Mouse (Mus musculus): ENCODE data around the gene Epgn. TPM values are rescaled to one million over a fixed set of nuclear protein-coding genes. Genes with fewer than 3 reads are reported as not detected.

Epgn gene
- polyA plus RNA-seq, 1 experiment from 2014 or later, result 0.59 TPM

GRCm38 (mm10) chr5:91037756-91038155 is 10.5 kb downstream of the Epgn start:
- no peaks in the 10 kb centered on the region for H3K36me3 ChIP-seq
- H3K9ac ChIP-seq, result no peak overlapping the region
- WGBS, result 45% methylated on average over 2 of the region's 2 CpGs
- H3K4me2 ChIP-seq (replicated peaks), result no peak overlapping the region
- peaks cover 7% of the 10 kb centered on the region; the same call in 1 of the 2 replicates for H3K4me1 ChIP-seq
- ATAC-seq (ENCODE audit: insufficient number of reproducible peaks, low FRiP score, low TSS enrichment, low read depth), result no peak
- no peaks in the 10 kb centered on the region for H3K9me3 ChIP-seq (replicated peaks)
- no peak overlapping the region for H3K27ac ChIP-seq (replicated peaks)
- H3K27me3 ChIP-seq, result no peaks in the 10 kb centered on the region
- H3K4me3 ChIP-seq (replicated peaks), result no peak overlapping the region

- Histone ChIP-seq H3K9ac (no peak overlapping the region), H3K4me3 (replicated peaks) (no peak overlapping the region), H3K9me3 (replicated peaks) (no peaks in the 10 kb centered on the region), H3K27me3 (no peaks in the 10 kb centered on the region), H3K36me3 (no peaks in the 10 kb centered on the region), H3K4me2 (replicated peaks) (no peak overlapping the region), H3K4me1 (peaks cover 7% of the 10 kb centered on the region; the same call in 1 of the 2 replicates), H3K27ac (replicated peaks) (no peak overlapping the region)
- ATAC-seq (ENCODE audit: insufficient number of reproducible peaks, low FRiP score, low TSS enrichment, low read depth), result peak; percentile 84
- WGBS, result 11% methylated on average over 2 of the region's 2 CpGs
Observed at GRCm38 (mm10) chr5:91038547-91038946, 11.3 kb downstream of the Epgn start.

GRCm38 (mm10) chr5:91038963-91039362 is 11.7 kb downstream of the Epgn start:
- 71% methylated on average over 2 of the region's 2 CpGs for WGBS
- no peak for ATAC-seq (ENCODE audit: insufficient number of reproducible peaks, low FRiP score, low TSS enrichment, low read depth)
- no peaks in the 10 kb centered on the region for H3K36me3 ChIP-seq

GRCm38 (mm10) chr5:91047987-91048386 is 20.7 kb downstream of the Epgn start:
- H3K9ac ChIP-seq, result no peak overlapping the region
- no peak overlapping the region for H3K4me2 ChIP-seq (replicated peaks)
- H3K4me1 ChIP-seq, result no peaks in the 10 kb centered on the region
- WGBS, result 65% methylated on average over 6 of the region's 6 CpGs
- no peaks in the 10 kb centered on the region for H3K9me3 ChIP-seq (replicated peaks)
- H3K4me3 ChIP-seq (replicated peaks), result no peak overlapping the region
- H3K27ac ChIP-seq (replicated peaks), result no peak overlapping the region
- no peaks in the 10 kb centered on the region for H3K27me3 ChIP-seq
- H3K36me3 ChIP-seq, result no peaks in the 10 kb centered on the region
- no peak for ATAC-seq (ENCODE audit: insufficient number of reproducible peaks, low FRiP score, low TSS enrichment, low read depth)

More at GRCm38 (mm10) chr5:91038963-91039362, 11.7 kb downstream of the Epgn start:
- Histone ChIP-seq H3K4me1 (peaks cover 7% of the 10 kb centered on the region; the same call in 1 of the 2 replicates), H3K4me2 (replicated peaks) (no peak overlapping the region), H3K27me3 (no peaks in the 10 kb centered on the region), H3K27ac (replicated peaks) (no peak overlapping the region), H3K4me3 (replicated peaks) (no peak overlapping the region), H3K9me3 (replicated peaks) (no peaks in the 10 kb centered on the region), H3K9ac (no peak overlapping the region)

- no peak overlapping the region for H3K27ac ChIP-seq (replicated peaks)
- H3K27me3 ChIP-seq, result no peaks in the 10 kb centered on the region
- no peak for ATAC-seq (ENCODE audit: insufficient number of reproducible peaks, low FRiP score, low TSS enrichment, low read depth)
- 78% methylated on average over 8 of the region's 8 CpGs for WGBS
- no peaks in the 10 kb centered on the region for H3K9me3 ChIP-seq (replicated peaks)
- H3K36me3 ChIP-seq, result no peaks in the 10 kb centered on the region
- H3K4me1 ChIP-seq, result no peaks in the 10 kb centered on the region
- H3K4me3 ChIP-seq (replicated peaks), result no peak overlapping the region
- H3K4me2 ChIP-seq (replicated peaks), result no peak overlapping the region
- no peak overlapping the region for H3K9ac ChIP-seq
Observed at GRCm38 (mm10) chr5:91048397-91048796, 21.1 kb downstream of the Epgn start.

- H3K9me3 ChIP-seq (replicated peaks), result no peaks in the 10 kb centered on the region
- H3K4me2 ChIP-seq (replicated peaks), result no peak overlapping the region
- H3K4me3 ChIP-seq (replicated peaks), result no peak overlapping the region
- H3K27ac ChIP-seq (replicated peaks), result no peak overlapping the region
- no peak overlapping the region for H3K9ac ChIP-seq
- no peaks in the 10 kb centered on the region for H3K36me3 ChIP-seq
- peaks cover 6% of the 10 kb centered on the region; the same call in 1 of the 2 replicates for H3K4me1 ChIP-seq
- peaks cover 12% of the 10 kb centered on the region; the same call in 1 of the 2 replicates for H3K27me3 ChIP-seq
- no peak for ATAC-seq (ENCODE audit: insufficient number of reproducible peaks, low FRiP score, low TSS enrichment, low read depth)
- 59% methylated on average over 4 of the region's 4 CpGs for WGBS
Observed at GRCm38 (mm10) chr5:91072340-91072739, 45.1 kb downstream of the Epgn start.

- WGBS, result 77% methylated on average over 8 of the region's 8 CpGs
- Histone ChIP-seq H3K36me3 (no peaks in the 10 kb centered on the region), H3K4me2 (replicated peaks) (0 out of 2 replicates have a peak overlapping the region, but pooled peaks have one; percentile 50)
Observed at GRCm38 (mm10) chr5:91073626-91074025, 46.4 kb downstream of the Epgn start.

GRCm38 (mm10) chr5:91074026-91074425 is 46.8 kb downstream of the Epgn start:
- H3K27me3 ChIP-seq, result peaks cover 12% of the 10 kb centered on the region; the same call in 1 of the 2 replicates
- H3K4me1 ChIP-seq, result peaks cover 6% of the 10 kb centered on the region; the same call in 1 of the 2 replicates
- no peak overlapping the region for H3K27ac ChIP-seq (replicated peaks)
- no peaks in the 10 kb centered on the region for H3K9me3 ChIP-seq (replicated peaks)
- ATAC-seq (ENCODE audit: insufficient number of reproducible peaks, low FRiP score, low TSS enrichment, low read depth), result no peak
- peak overlapping the region; percentile 50 for H3K4me2 ChIP-seq (replicated peaks)
- no peaks in the 10 kb centered on the region for H3K36me3 ChIP-seq
- WGBS, result 43% methylated on average over 8 of the region's 8 CpGs
- H3K4me3 ChIP-seq (replicated peaks), result peak overlapping the region; percentile 28
- H3K9ac ChIP-seq, result no peak overlapping the region

More at GRCm38 (mm10) chr5:91073626-91074025, 46.4 kb downstream of the Epgn start:
- peaks cover 12% of the 10 kb centered on the region; the same call in 1 of the 2 replicates for H3K27me3 ChIP-seq
- no peak for ATAC-seq (ENCODE audit: insufficient number of reproducible peaks, low FRiP score, low TSS enrichment, low read depth)
- no peak overlapping the region for H3K9ac ChIP-seq
- H3K4me3 ChIP-seq (replicated peaks), result no peak overlapping the region
- no peaks in the 10 kb centered on the region for H3K9me3 ChIP-seq (replicated peaks)
- H3K27ac ChIP-seq (replicated peaks), result no peak overlapping the region
- peaks cover 6% of the 10 kb centered on the region; the same call in 1 of the 2 replicates for H3K4me1 ChIP-seq

GRCm38 (mm10) chr5:91074450-91074950 is 47.2 kb downstream of the Epgn start, which contains the start of gene Ereg:
Ereg (plus strand) TSS chr5:91074622.
- peaks cover 6% of the 10 kb centered on the region; the same call in 1 of the 2 replicates for H3K4me1 ChIP-seq
- H3K36me3 ChIP-seq, result no peaks in the 10 kb centered on the region
- H3K4me3 ChIP-seq (replicated peaks), result peak within 1 kb of the TSS; percentile 28
- peaks cover 12% of the 10 kb centered on the region; the same call in 1 of the 2 replicates for H3K27me3 ChIP-seq
- no peak within 1 kb of the TSS for H3K27ac ChIP-seq (replicated peaks)
- 0 out of 2 replicates have a peak, but pooled peaks have one; percentile 57 for ATAC-seq (ENCODE audit: insufficient number of reproducible peaks, low FRiP score, low TSS enrichment, low read depth)
- H3K9ac ChIP-seq, result no peak within 1 kb of the TSS
- H3K9me3 ChIP-seq (replicated peaks), result no peaks in the 10 kb centered on the region
- WGBS, result 1% methylated on average over 25 of the region's 25 CpGs
- peak within 1 kb of the TSS; percentile 50 for H3K4me2 ChIP-seq (replicated peaks)

- Histone ChIP-seq H3K27me3 (peaks cover 12% of the 10 kb centered on the region; the same call in 1 of the 2 replicates), H3K9me3 (replicated peaks) (no peaks in the 10 kb centered on the region), H3K4me1 (peaks cover 6% of the 10 kb centered on the region; the same call in 1 of the 2 replicates), H3K36me3 (no peaks in the 10 kb centered on the region), H3K9ac (no peak overlapping the region), H3K27ac (replicated peaks) (no peak overlapping the region), H3K4me2 (replicated peaks) (peak overlapping the region; percentile 50; the same call in 1 of the 2 replicates), H3K4me3 (replicated peaks) (peak overlapping the region; percentile 28; the same call in 1 of the 2 replicates)
- ATAC-seq (ENCODE audit: insufficient number of reproducible peaks, low FRiP score, low TSS enrichment, low read depth), result no peak
- 65% methylated on average over 1 of the region's 1 CpGs for WGBS
Observed at GRCm38 (mm10) chr5:91075021-91075420, 47.8 kb downstream of the Epgn start.

- no peaks in the 10 kb centered on the region for H3K27me3 ChIP-seq
- no peak overlapping the region for H3K4me3 ChIP-seq (replicated peaks)
- no peak overlapping the region for H3K27ac ChIP-seq (replicated peaks)
- H3K4me1 ChIP-seq, result no peaks in the 10 kb centered on the region
- no peaks in the 10 kb centered on the region for H3K9me3 ChIP-seq (replicated peaks)
- 65% methylated on average over 5 of the region's 5 CpGs for WGBS
- H3K36me3 ChIP-seq, result no peaks in the 10 kb centered on the region
- no peak overlapping the region for H3K9ac ChIP-seq
- ATAC-seq (ENCODE audit: insufficient number of reproducible peaks, low FRiP score, low TSS enrichment, low read depth), result no peak
- no peak overlapping the region for H3K4me2 ChIP-seq (replicated peaks)
Observed at GRCm38 (mm10) chr5:91083016-91083415, 55.8 kb downstream of the Epgn start.
